Mouse (Mus musculus): ENCODE data around the gene Arrdc2. TPM values are rescaled to one million over a fixed set of nuclear protein-coding genes. Genes with fewer than 3 reads are reported as not detected.

Arrdc2 gene
- total and polyA plus RNA-seq, 3 experiments = 13.1 to 22.5 TPM; not detected in 1

DNA sequence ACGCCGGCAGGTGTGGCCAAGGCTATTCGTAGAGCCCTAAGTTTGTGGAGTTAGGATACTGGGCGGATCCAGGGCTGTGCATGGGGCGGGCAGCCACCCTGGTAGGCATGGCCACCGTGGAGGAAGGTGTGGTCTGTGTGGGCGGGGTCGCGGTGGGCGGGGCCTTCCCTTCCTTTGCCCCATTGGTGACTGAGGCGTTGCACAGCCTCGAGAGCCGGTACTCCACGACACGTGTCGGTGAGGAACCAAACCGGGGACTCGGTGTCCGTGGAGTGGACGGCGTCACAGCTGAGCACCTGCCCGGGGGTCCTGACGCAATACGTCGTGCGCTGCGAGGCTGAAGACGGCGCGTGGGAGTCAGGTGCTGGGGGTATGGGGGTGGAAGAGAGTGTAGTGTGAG is 22.8 kb downstream of the Arrdc2 start (continued):
- TF ChIP-seq MEF2A (IDR thresholded peaks at IDR 0.05; ENCODE audit: extremely low read depth, insufficient replicate concordance, low read depth, low read length, poor library complexity, severe bottlenecking) = no peak
- TF ChIP-seq POLR2AphosphoS2 (IDR thresholded peaks at IDR 0.05; ENCODE audit: low read length) = no peak
- TF ChIP-seq NRF1 (IDR thresholded peaks at IDR 0.05; ENCODE audit: insufficient read depth, low read depth, low read length, poor library complexity, severe bottlenecking) = no peak
- no peak for TF ChIP-seq JUND (IDR thresholded peaks at IDR 0.05; ENCODE audit: low read depth, low read length)
- no peak for TF ChIP-seq ZC3H11A (IDR thresholded peaks at IDR 0.05; ENCODE audit: low read depth, low read length)
- no peak for TF ChIP-seq RAD21 (IDR thresholded peaks at IDR 0.05; ENCODE audit: low read depth, low read length)
- no peak for TF ChIP-seq GABPA (IDR thresholded peaks at IDR 0.05; ENCODE audit: low read depth, low read length)

DNA sequence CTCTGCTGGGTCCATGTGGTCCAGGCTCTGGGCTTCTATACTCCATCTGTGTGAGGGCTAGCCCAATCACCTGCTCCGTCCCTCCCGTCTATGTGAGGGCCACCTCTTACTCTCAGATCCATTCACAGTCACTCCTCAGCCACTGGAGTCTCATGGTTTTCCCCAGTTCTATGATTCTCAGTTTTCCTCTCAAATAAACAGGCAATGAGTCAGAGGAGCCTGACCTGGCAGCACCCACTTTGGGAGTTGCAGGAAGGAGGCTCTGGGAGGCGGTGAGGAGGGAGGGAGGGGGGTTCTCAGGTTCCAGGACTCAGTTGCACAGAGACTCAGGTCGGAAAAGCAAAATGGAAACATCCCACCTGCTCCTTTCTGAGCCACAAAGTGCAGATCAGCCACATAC is 26.6 kb downstream of the Arrdc2 start:
- TF ChIP-seq SIN3A (IDR thresholded peaks at IDR 0.05; ENCODE audit: low read length) (no peak), KAT2A (conservative IDR thresholded peaks at IDR 0.05; ENCODE audit: low read depth, low read length) (no peak), TBP (IDR thresholded peaks at IDR 0.05; ENCODE audit: low read depth, low read length) (no peak), SMC3 (IDR thresholded peaks at IDR 0.05; ENCODE audit: low read depth, low read length) (no peak), MXI1 (IDR thresholded peaks at IDR 0.05; ENCODE audit: low read depth, low read length) (no peak), RCOR1 (IDR thresholded peaks at IDR 0.05; ENCODE audit: low read depth, low read length) (no peak)
- Histone ChIP-seq H3K27me3 (ENCODE audit: control insufficient read depth in 1 of 2, insufficient read depth in 2 of 2, low read length in 2 of 2) (no peaks in the 10 kb centered on the region), H3K27ac (ENCODE audit: control insufficient read depth, low read depth, low read length) (no peak overlapping the region), H3K79me2 (ENCODE audit: control insufficient read depth, insufficient read depth, low read length, poor library complexity) (no peaks in the 10 kb centered on the region), H3K9ac (ENCODE audit: control insufficient read depth, low read depth, low read length, poor library complexity, severe bottlenecking) (no peak overlapping the region), H3K4me1 (ENCODE audit: control insufficient read depth in 1 of 2, insufficient read depth in 2 of 2, low read length in 2 of 2) (peaks cover 3 to 5% of the 10 kb centered on the region in 2 experiments; a peak in 2 of 4 replicates), H3K4me3 (ENCODE audit: control insufficient read depth in 1 of 2, insufficient read depth in 1 of 2, low read depth in 2 of 2, low read length in 2 of 2) (no peak overlapping the region), H3K9me3 (replicated peaks; ENCODE audit: insufficient read depth, low read length) (no peaks in the 10 kb centered on the region), H3K36me3 (ENCODE audit: control insufficient read depth in 1 of 2, insufficient read depth in 2 of 2, low read length in 2 of 2) (no peaks in the 10 kb centered on the region)
- DNase-seq (ENCODE audit: low read depth, low spot score) = no peak

DNA sequence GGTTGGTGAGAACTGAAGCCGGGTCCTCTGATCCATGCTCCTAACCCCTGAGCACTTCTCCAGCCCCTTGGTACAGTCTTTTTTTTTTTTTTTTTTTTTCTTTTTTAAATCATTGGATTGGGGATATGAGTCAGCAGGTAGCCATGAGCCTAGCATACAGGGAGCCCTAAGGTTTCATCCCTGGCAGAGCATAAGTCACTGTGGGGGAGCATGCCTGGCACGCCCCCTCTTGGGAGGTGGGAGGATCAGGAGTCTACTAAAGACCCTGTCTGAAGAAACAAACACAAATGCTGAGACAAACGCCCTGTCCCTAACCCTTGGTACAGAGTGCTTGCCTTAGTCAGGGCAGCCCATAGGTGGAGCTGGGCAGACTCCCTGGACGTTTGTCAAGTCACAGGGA is 27.5 kb downstream of the Arrdc2 start:
- Histone ChIP-seq H3K4me1 (ENCODE audit: control insufficient read depth in 1 of 2, insufficient read depth in 2 of 2, low read length in 2 of 2) (peaks cover 0 to 6% of the 10 kb centered on the region in 2 experiments; a peak in 1 of 4 replicates), H3K79me2 (ENCODE audit: control insufficient read depth, insufficient read depth, low read length, poor library complexity) (no peaks in the 10 kb centered on the region), H3K27me3 (ENCODE audit: control insufficient read depth in 1 of 2, insufficient read depth in 2 of 2, low read length in 2 of 2) (no peaks in the 10 kb centered on the region), H3K9ac (ENCODE audit: control insufficient read depth, low read depth, low read length, poor library complexity, severe bottlenecking) (no peak overlapping the region), H3K9me3 (replicated peaks; ENCODE audit: insufficient read depth, low read length) (no peaks in the 10 kb centered on the region), H3K27ac (ENCODE audit: control insufficient read depth, low read depth, low read length) (no peak overlapping the region), H3K4me3 (ENCODE audit: control insufficient read depth in 1 of 2, insufficient read depth in 1 of 2, low read depth in 2 of 2, low read length in 2 of 2) (no peak overlapping the region), H3K36me3 (ENCODE audit: control insufficient read depth in 1 of 2, insufficient read depth in 2 of 2, low read length in 2 of 2) (no peaks in the 10 kb centered on the region)
- TF ChIP-seq JUND (IDR thresholded peaks at IDR 0.05; ENCODE audit: low read depth, low read length) = no peak
- no peak for TF ChIP-seq ZMIZ1 (IDR thresholded peaks at IDR 0.05; ENCODE audit: low read depth, low read length)
- no peak for DNase-seq (ENCODE audit: low read depth, low spot score)

Data from MEL (cell line).